Mouse (Mus musculus): ENCODE data around the gene Tmem216. TPM values are rescaled to one million over a fixed set of nuclear protein-coding genes. Genes with fewer than 3 reads are reported as not detected.

Tmem216 gene
- total and polyA plus RNA-seq, 3 experiments = 1.7 to 20.3 (median 14.6) TPM

GRCm38 (mm10) chr19:10576690-10577561 is 20.9 kb upstream of the Tmem216 start, which contains the start of the genes Cyb561a3 and Tmem138:
Cyb561a3 (plus strand) TSS chr19:10577172.
Tmem138 (minus strand) TSS chr19:10577362.
- TF ChIP-seq GATA1 (IDR thresholded peaks at IDR 0.05; ENCODE audit: borderline replicate concordance, low read length) = no peak
- TF ChIP-seq POLR2AphosphoS5 (IDR thresholded peaks at IDR 0.05; ENCODE audit: insufficient replicate concordance, low read depth, low read length) = no peak
- no peak for TF ChIP-seq TAL1 (conservative IDR thresholded peaks at IDR 0.05; ENCODE audit: low read depth, low read length)
- TF ChIP-seq CTCF (IDR thresholded peaks at IDR 0.05; ENCODE audit: low read depth, low read length) = no peak
- TF ChIP-seq GATA2 (IDR thresholded peaks at IDR 0.05; ENCODE audit: borderline replicate concordance, low read depth, low read length) = no peak
- DNase-seq (ENCODE audit: low spot score) (peak; percentile 81), ATAC-seq (ENCODE audit: extremely low read depth, insufficient number of reproducible peaks, low FRiP score, poor library complexity, severe bottlenecking) (peak; percentile 87)
- Histone ChIP-seq H3K9me3 (replicated peaks) (no peaks in the 10 kb centered on the region), H3K4me3 (ENCODE audit: low read depth, low read length) (peak within 1 kb of the TSS; percentile 82), H3K4me1 (ENCODE audit: insufficient read depth, low read depth, low read length) (peaks cover 40% of the 10 kb centered on the region), H3K36me3 (replicated peaks) (peaks cover 61% of the 10 kb centered on the region), H3K27me3 (ENCODE audit: insufficient read depth, low read length) (no peaks in the 10 kb centered on the region)

DNA sequence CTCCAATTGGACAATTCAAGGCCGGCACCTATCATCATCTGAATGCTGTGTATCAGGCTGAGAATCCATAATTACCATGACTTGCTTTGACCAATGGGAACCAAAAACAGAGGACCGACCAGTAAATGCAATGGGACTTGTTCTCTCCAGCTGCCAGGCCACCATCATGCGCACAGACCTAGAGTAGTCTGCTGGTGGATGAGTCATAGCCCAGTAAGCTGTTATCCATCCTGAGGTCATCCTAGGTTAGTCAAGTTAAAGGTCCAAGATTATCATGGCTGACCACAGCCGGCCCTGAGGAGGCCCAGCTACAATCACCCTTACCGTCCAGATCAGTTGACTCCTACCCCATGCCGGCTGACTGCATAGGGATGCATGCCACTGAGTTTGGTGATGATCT is 13.6 kb upstream of the Tmem216 start:
- TF ChIP-seq GATA2 (IDR thresholded peaks at IDR 0.05; ENCODE audit: borderline replicate concordance, low read depth, low read length) (no peak), POLR2AphosphoS5 (IDR thresholded peaks at IDR 0.05; ENCODE audit: insufficient replicate concordance, low read depth, low read length) (no peak), TAL1 (conservative IDR thresholded peaks at IDR 0.05; ENCODE audit: low read depth, low read length) (no peak), CTCF (IDR thresholded peaks at IDR 0.05; ENCODE audit: low read depth, low read length) (no peak), GATA1 (IDR thresholded peaks at IDR 0.05; ENCODE audit: borderline replicate concordance, low read length) (no peak)
- no peak for ATAC-seq (ENCODE audit: extremely low read depth, insufficient number of reproducible peaks, low FRiP score, poor library complexity, severe bottlenecking)
- no peaks in the 10 kb centered on the region; the same call in 1 of the 2 replicates for H3K4me1 ChIP-seq (ENCODE audit: insufficient read depth, low read depth, low read length)
- no peak for DNase-seq (ENCODE audit: low spot score)
- H3K27me3 ChIP-seq (ENCODE audit: insufficient read depth, low read length) = peaks cover 9% of the 10 kb centered on the region
- no peak overlapping the region for H3K4me3 ChIP-seq (ENCODE audit: low read depth, low read length)
- peaks cover 60% of the 10 kb centered on the region for H3K36me3 ChIP-seq (replicated peaks)
- no peaks in the 10 kb centered on the region for H3K9me3 ChIP-seq (replicated peaks)

- no peak overlapping the region for H3K4me3 ChIP-seq (ENCODE audit: low read depth, low read length)
Measured at GRCm38 (mm10) chr19:10565217-10565616, 9.2 kb upstream of the Tmem216 start.

DNA sequence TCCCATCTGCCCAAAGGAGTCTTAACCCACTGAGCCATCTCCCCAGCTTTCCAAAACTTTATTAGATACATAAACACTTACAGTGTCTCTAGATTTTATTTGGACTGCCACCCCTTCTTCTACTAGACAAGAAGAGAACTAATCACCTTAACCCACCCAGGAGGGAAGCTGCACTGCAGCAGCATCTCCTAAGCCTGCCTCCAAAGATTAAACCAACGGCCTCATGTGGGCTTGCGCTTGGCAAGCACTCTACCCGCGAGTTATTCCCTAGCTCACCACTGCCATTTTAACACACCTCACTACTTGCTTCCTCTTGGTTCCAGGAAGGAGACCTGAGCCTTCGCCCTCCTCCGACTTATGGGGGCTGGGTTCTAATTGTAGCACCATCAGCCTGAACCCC is 8.2 kb upstream of the Tmem216 start:
- peaks cover 8% of the 10 kb centered on the region for H3K36me3 ChIP-seq (replicated peaks)
- H3K4me1 ChIP-seq (ENCODE audit: insufficient read depth, low read depth, low read length) = peaks cover 2% of the 10 kb centered on the region; the same call in 1 of the 2 replicates
- no peaks in the 10 kb centered on the region for H3K9me3 ChIP-seq (replicated peaks)
- DNase-seq (ENCODE audit: low spot score) (no peak), ATAC-seq (ENCODE audit: extremely low read depth, insufficient number of reproducible peaks, low FRiP score, poor library complexity, severe bottlenecking) (no peak)
- H3K27me3 ChIP-seq (ENCODE audit: insufficient read depth, low read length) = peaks cover 13% of the 10 kb centered on the region
- TF ChIP-seq GATA1 (IDR thresholded peaks at IDR 0.05; ENCODE audit: borderline replicate concordance, low read length) (no peak), CTCF (IDR thresholded peaks at IDR 0.05; ENCODE audit: low read depth, low read length) (no peak), TAL1 (conservative IDR thresholded peaks at IDR 0.05; ENCODE audit: low read depth, low read length) (no peak), POLR2AphosphoS5 (IDR thresholded peaks at IDR 0.05; ENCODE audit: insufficient replicate concordance, low read depth, low read length) (no peak), GATA2 (IDR thresholded peaks at IDR 0.05; ENCODE audit: borderline replicate concordance, low read depth, low read length) (no peak)
- no peak overlapping the region for H3K4me3 ChIP-seq (ENCODE audit: low read depth, low read length)

More at GRCm38 (mm10) chr19:10565217-10565616, 9.2 kb upstream of the Tmem216 start:
- DNase-seq (ENCODE audit: low spot score) (no peak), ATAC-seq (ENCODE audit: extremely low read depth, insufficient number of reproducible peaks, low FRiP score, poor library complexity, severe bottlenecking) (no peak)
- no peak for TF ChIP-seq GATA1 (IDR thresholded peaks at IDR 0.05; ENCODE audit: borderline replicate concordance, low read length)
- Histone ChIP-seq H3K9me3 (replicated peaks) (no peaks in the 10 kb centered on the region), H3K36me3 (replicated peaks) (peaks cover 17% of the 10 kb centered on the region), H3K4me1 (ENCODE audit: insufficient read depth, low read depth, low read length) (peaks cover 2% of the 10 kb centered on the region; the same call in 1 of the 2 replicates), H3K27me3 (ENCODE audit: insufficient read depth, low read length) (peaks cover 13% of the 10 kb centered on the region)

GRCm38 (mm10) chr19:10562351-10562750 is 6.3 kb upstream of the Tmem216 start:
- DNase-seq (ENCODE audit: low spot score) (no peak), ATAC-seq (ENCODE audit: extremely low read depth, insufficient number of reproducible peaks, low FRiP score, poor library complexity, severe bottlenecking) (no peak)
- H3K4me1 ChIP-seq (ENCODE audit: insufficient read depth, low read depth, low read length) = peaks cover 2% of the 10 kb centered on the region; the same call in 1 of the 2 replicates
- H3K27me3 ChIP-seq (ENCODE audit: insufficient read depth, low read length) = peaks cover 13% of the 10 kb centered on the region
- H3K9me3 ChIP-seq (replicated peaks) = no peaks in the 10 kb centered on the region
- TF ChIP-seq CTCF (IDR thresholded peaks at IDR 0.05; ENCODE audit: low read depth, low read length) = no peak
- no peak for TF ChIP-seq GATA2 (IDR thresholded peaks at IDR 0.05; ENCODE audit: borderline replicate concordance, low read depth, low read length)
- TF ChIP-seq TAL1 (conservative IDR thresholded peaks at IDR 0.05; ENCODE audit: low read depth, low read length) = no peak
- TF ChIP-seq POLR2AphosphoS5 (IDR thresholded peaks at IDR 0.05; ENCODE audit: insufficient replicate concordance, low read depth, low read length) = no peak
- no peak for TF ChIP-seq GATA1 (IDR thresholded peaks at IDR 0.05; ENCODE audit: borderline replicate concordance, low read length)
- no peaks in the 10 kb centered on the region for H3K36me3 ChIP-seq (replicated peaks)
- H3K4me3 ChIP-seq (ENCODE audit: low read depth, low read length) = no peak overlapping the region

DNA sequence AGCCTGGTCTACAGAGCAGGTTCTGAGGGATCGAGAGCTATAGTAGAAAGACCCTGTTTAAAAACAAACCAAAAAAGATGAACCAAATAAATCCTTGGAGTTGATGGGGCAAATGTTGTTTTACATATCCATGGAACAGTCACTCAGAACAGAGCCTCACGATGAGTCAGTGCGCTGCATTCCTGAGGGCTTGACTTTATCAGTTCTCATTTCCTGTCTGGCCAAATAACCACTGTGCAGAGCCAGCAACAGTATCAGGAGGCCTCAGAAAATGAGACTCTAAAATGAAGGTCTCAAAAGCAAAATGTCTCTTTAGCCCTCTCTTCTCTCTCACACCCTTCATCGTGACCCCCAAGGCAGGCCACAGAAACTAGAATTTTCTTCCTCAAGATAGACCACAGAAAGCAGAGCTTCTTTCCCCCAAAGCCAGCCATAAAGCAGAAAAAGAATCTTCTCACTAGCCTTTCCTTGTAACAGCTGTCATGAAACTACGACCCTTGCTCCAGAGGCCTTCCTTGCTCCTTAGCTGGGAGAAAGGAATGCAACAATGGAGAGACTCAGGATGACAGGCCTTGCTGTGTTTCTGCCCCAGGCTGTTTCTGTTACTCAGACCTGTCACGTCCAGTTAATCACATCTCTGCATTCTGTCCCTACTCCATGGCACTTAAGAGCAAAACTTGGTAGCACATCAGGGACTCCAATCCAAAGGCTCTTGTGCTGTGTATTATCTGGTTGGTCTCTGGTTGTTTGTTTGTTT is 5.7 kb upstream of the Tmem216 start:
- ATAC-seq (ENCODE audit: extremely low read depth, insufficient number of reproducible peaks, low FRiP score, poor library complexity, severe bottlenecking) = no peak
- peaks cover 6% of the 10 kb centered on the region for H3K4me1 ChIP-seq (ENCODE audit: insufficient read depth, low read depth, low read length)
- DNase-seq (ENCODE audit: low spot score) = no peak

More for the DNA sequence above, 5.7 kb upstream of the Tmem216 start:
- H3K4me3 ChIP-seq (ENCODE audit: low read depth, low read length) = no peak overlapping the region
- no peaks in the 10 kb centered on the region for H3K9me3 ChIP-seq (replicated peaks)
- H3K36me3 ChIP-seq (replicated peaks) = no peaks in the 10 kb centered on the region
- peaks cover 13% of the 10 kb centered on the region for H3K27me3 ChIP-seq (ENCODE audit: insufficient read depth, low read length)
- TF ChIP-seq TAL1 (conservative IDR thresholded peaks at IDR 0.05; ENCODE audit: low read depth, low read length) = no peak
- no peak for TF ChIP-seq GATA2 (IDR thresholded peaks at IDR 0.05; ENCODE audit: borderline replicate concordance, low read depth, low read length)
- TF ChIP-seq CTCF (IDR thresholded peaks at IDR 0.05; ENCODE audit: low read depth, low read length) = no peak
- no peak for TF ChIP-seq GATA1 (IDR thresholded peaks at IDR 0.05; ENCODE audit: borderline replicate concordance, low read length)
- TF ChIP-seq POLR2AphosphoS5 (IDR thresholded peaks at IDR 0.05; ENCODE audit: insufficient replicate concordance, low read depth, low read length) = no peak

Measured in G1E (cell line).